Mouse (Mus musculus): ENCODE data around the gene Metap1. TPM values are rescaled to one million over a fixed set of nuclear protein-coding genes. Genes with fewer than 3 reads are reported as not detected.

Metap1 gene
- 19.6 and 34.8 TPM in 2 replicates for polyA plus RNA-seq (2012; rRNA removed; ENCODE audit: low replicate concordance)

GRCm38 (mm10) chr3:138489327-138490033 is at the start of gene Metap1:
Metap1 (minus strand) TSS chr3:138489515.

GRCm38 (mm10) chr3:138526073-138526915 is 37.0 kb upstream of the Metap1 start, which contains the start of gene Eif4e:
Eif4e (plus strand) TSS chr3:138526179.

GRCm38 (mm10) chr3:138442612-138443464 is 46.5 kb downstream of the Metap1 start, which contains the start of gene Adh5:
Adh5 (plus strand) TSS chr3:138443093.

GRCm38 (mm10) chr3:138415121-138415690 is 74.1 kb downstream of the Metap1 start, which contains the start of gene Adh4:
Adh4 (plus strand) TSS chr3:138415466.

Other genes starting within 250 kb of the Metap1 start
- gene Adh1, start 228.5 kb downstream of the Metap1 start, polyA plus RNA-seq (2012; rRNA removed; ENCODE audit: low replicate concordance) = 258 and 356 TPM in 2 replicates
- 0.51 TPM in 1 of 2 replicates, not detected in the other for gene Adh6a, start 176.2 kb downstream of the Metap1 start, polyA plus RNA-seq (2012; rRNA removed; ENCODE audit: low replicate concordance)
- gene Adh6b, start 147.7 kb downstream of the Metap1 start, polyA plus RNA-seq (2012; rRNA removed; ENCODE audit: low replicate concordance) = 0.24 and 0.32 TPM in 2 replicates
- gene Adh4, start 74.0 kb downstream of the Metap1 start, polyA plus RNA-seq (2012; rRNA removed; ENCODE audit: low replicate concordance) = 0.27 and 0.50 TPM in 2 replicates
- 57.7 and 61.7 TPM in 2 replicates for gene Adh5, start 46.4 kb downstream of the Metap1 start, polyA plus RNA-seq (2012; rRNA removed; ENCODE audit: low replicate concordance)
- 17.7 and 23.3 TPM in 2 replicates for gene Eif4e, start 36.7 kb upstream of the Metap1 start, polyA plus RNA-seq (2012; rRNA removed; ENCODE audit: low replicate concordance)

All from subcutaneous adipose tissue, adult 2 months (tissue).